Mouse (Mus musculus) heart, postnatal 36 days (tissue): ENCODE results near the gene Pbx1. TPM values are rescaled to one million over a fixed set of nuclear protein-coding genes. Genes with fewer than 3 reads are reported as not detected.

Experiments
- DNase-seq, 2 experiments: peaks; one replicate each; pipeline ENCODE4 v3.0.0; 2021 to 2022
- intact Hi-C: fragments of 180-260 bp; cut with DNase I; formaldehyde crosslinking; loops from one replicate; pipeline ENCODE4 v1.15.1; 2025
- total RNA-seq, 2 experiments: library from RNA; stranded (reverse); gene quantifications; 2 replicates each; pipeline ENCODE4 v1.2.3; 2021

The Pbx1 gene
- total RNA-seq, 2 experiments from 2014 or later, result 47.2 to 63.0 TPM

GRCm38 (mm10) chr1:168287843-168288591, 144.1 kb downstream of the Pbx1 start:
- intact Hi-C loops, result loop anchor here (2.0 to 5.0 kb wide), 3 partner anchors 71 to 144 kb away; partner anchors contain the start of gene Pbx1
- peak; percentile 61 to 71 for DNase-seq

DNA sequence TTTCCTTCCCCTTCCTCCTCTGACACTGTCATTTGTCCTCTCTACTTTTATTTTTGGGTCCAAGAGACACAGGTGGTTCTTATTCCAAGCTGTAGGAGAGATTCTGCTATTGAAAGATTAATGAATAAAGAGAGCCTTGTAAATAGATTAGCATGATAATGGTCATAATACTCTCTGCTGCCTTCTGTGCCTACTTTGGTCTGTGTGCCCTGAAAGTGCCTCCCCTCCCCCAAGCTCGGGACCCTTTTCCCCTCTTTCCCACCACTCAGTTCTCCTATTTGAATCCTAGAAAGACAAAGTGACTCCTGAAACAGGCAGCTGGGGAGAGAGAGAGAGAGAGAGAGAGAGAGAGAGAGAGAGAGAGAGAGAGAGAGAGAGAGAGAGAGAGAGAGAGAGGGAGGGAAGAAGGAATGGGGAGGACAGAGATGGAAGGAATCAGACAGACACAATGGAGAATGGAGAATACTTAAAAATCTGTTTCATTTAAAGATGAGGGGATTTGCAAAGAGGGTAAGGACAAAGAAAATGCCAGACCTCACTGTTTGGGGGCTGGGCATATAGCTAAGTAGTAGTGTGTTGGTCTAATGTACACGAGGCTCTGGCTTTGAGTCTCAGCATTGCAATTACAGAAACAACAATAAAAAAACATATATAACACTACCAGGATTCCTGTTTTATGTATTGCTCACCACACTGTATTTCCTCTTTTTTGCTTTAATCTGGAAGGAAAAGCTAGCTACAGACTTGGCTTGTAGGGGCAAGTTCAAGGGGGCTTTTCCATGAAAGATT, 145.0 kb downstream of the Pbx1 start:
- no peak for DNase-seq
- intact Hi-C loops, result loop anchor here (5.0 kb wide), 2 partner anchors 95 to 145 kb away; partner anchors contain the start of gene Pbx1

- no peak for DNase-seq
- intact Hi-C loops, result loop anchor here (5.0 kb wide), 2 partner anchors 98 to 148 kb away; partner anchors contain the start of gene Pbx1
These were observed 147.4 kb downstream of the Pbx1 start for GRCm38 (mm10) chr1:168284566-168285141.

- intact Hi-C loops, result no loop called here
- DNase-seq, result no peak
These were observed 148.1 kb downstream of the Pbx1 start for GRCm38 (mm10) chr1:168283841-168284565.

- intact Hi-C loops, result no loop called here
- DNase-seq, result no peak
These were observed 148.6 kb downstream of the Pbx1 start for GRCm38 (mm10) chr1:168283421-168283820.

GRCm38 (mm10) chr1:168275678-168276077, 156.4 kb downstream of the Pbx1 start:
- intact Hi-C loops, result no loop called here
- no peak for DNase-seq

GRCm38 (mm10) chr1:168274296-168274695, 157.8 kb downstream of the Pbx1 start:
- DNase-seq, result no peak
- intact Hi-C loops, result no loop called here

GRCm38 (mm10) chr1:168272091-168272490, 160.0 kb downstream of the Pbx1 start:
- intact Hi-C loops, result no loop called here
- no peak for DNase-seq

- DNase-seq, result no peak
- intact Hi-C loops, result no loop called here
These were observed 160.9 kb downstream of the Pbx1 start for GRCm38 (mm10) chr1:168271207-168271606.

GRCm38 (mm10) chr1:168268751-168269623, 163.1 kb downstream of the Pbx1 start:
- no peak for DNase-seq
- intact Hi-C loops, result no loop called here

DNA sequence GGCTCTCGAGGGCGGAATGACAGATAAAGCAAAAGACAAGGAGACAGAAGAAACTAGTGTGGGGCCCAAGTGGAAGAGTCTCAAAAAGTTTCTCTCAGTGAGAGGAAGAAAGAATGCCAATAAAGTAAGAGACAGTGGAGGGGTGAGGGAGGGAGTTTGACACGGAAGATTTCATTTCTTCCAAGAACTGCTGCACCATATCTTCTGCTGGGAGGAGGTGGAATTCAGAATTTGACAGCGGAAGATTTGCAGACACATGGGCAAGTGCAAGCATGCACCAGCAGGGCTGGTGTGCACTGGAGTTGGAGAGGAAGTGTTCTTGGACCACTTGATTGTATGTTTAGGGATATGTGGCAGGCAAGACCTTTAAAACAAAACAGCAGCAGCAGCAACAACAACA, 163.8 kb downstream of the Pbx1 start:
- no peak for DNase-seq
- intact Hi-C loops, result no loop called here

GRCm38 (mm10) chr1:168265594-168266390, 166.3 kb downstream of the Pbx1 start:
- intact Hi-C loops, result no loop called here
- DNase-seq, result no peak

- intact Hi-C loops, result no loop called here
- no peak for DNase-seq
These were observed 167.0 kb downstream of the Pbx1 start for GRCm38 (mm10) chr1:168265090-168265489.

DNA sequence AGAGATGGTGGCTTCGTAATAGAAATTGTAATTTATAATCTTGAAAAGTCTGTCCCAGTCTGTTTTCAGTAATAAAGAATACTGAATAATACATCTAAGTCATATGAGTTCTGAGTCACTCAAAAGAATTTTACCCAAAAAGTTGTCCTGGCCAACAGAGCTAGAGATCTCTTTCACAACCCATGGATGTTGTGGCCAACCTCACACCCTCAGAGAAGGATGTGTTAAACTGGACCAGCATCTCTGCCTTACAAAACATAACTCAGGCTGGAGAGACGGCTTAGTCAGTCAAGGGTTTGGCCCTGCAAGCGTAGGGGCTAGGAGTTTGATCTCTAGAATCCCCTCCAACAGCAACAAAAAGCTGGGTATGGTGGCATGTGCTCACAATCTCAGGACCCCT, 171.7 kb downstream of the Pbx1 start:
- no peak for DNase-seq
- intact Hi-C loops, result no loop called here

DNA sequence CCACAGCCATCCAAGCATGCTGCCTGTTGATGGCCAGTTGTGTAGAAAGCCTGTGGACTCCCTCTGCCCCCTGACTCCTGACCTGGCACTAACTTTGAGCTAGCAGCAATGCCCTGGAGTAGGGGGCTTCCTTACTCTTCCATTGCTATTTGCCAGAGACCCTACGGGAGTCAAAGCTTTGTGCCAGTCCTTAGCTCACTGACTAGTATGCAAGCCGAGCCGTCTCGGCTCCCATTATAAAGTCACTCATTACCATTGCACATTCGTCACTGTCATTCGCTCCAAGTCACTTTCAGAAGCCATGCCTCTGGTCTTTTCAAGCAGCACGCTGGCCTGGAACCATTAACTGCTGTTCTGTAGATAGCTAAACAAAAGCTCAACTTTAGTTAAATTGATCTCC, 173.2 kb downstream of the Pbx1 start:
- DNase-seq, result no peak
- intact Hi-C loops, result no loop called here

DNA sequence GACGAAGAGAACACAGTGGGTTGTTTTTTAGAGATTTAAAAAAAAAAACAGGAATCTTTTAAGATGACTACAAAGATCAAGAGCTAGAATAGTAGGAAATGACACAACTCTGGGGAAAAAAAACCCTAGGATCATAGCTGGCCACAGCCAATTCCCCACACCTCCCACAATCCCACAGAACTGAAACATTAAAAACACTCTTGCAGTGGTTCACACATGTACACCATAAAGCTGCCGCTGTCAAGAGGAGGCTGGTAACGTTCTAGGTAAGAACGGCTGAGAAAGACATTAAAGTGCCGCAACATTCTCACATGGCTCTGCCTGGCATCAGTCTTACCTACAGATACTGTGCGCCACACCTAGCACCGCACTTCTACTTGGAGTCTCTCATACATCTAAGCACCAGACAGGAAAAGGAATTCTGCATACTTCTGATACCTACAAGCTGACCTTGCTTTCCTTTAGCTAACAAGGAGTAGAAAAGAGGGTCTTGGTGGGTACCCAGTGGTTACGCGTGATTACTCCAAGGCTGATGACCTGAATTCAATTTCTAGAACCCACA, 176.6 kb downstream of the Pbx1 start:
- intact Hi-C loops, result no loop called here
- no peak for DNase-seq

- peak in 1 of 2 experiments; percentile 22 for DNase-seq
- intact Hi-C loops, result no loop called here
These were observed 184.9 kb downstream of the Pbx1 start for GRCm38 (mm10) chr1:168246968-168247724.

DNA sequence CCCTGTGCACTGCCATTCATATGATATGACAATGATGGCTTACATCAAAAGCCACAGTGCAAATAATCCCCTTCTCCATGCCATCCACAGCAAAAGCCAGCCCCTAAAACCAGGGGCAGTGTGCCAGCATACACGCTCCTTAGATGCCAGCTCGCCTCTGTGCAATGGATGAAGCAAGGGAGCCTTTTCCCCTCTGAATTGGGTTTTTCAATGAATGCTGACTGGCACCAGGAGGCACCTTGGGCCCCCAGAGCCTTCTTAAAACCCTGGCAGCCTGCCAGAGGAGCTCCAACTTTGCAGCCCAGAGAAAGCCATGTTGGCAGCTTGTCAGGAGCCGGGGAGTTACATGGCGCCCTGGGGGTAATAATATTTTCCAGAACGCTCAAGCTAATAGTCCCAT, 186.5 kb downstream of the Pbx1 start:
- DNase-seq, result no peak
- intact Hi-C loops, result no loop called here
